Mouse (Mus musculus) embryonic facial prominence, embryonic 14.5 days (tissue): ENCODE measurements around the gene Tcf7l2. TPM values are rescaled to one million over a fixed set of nuclear protein-coding genes. Genes with fewer than 3 reads are reported as not detected.

Source experiments
- ATAC-seq: fragments of 200-750 bp; cut with Nextera tagmentation; 2 replicates; pipeline ENCODE4 v1.8.0; 2017; ENCODE audit warnings: low read depth, moderate number of reproducible peaks, moderate TSS enrichment
- DNase-seq: peaks from one replicate; pipeline ENCODE4 v3.0.0-alpha.2; 2015; ENCODE audit warnings: low spot score
- H3K27ac ChIP-seq: fragments of 300-500 bp; sonication (generic); replicated peaks from 2 replicates; pipeline ENCODE4 v1.5.1; 2014; ENCODE audit warnings: low read depth, mild to moderate bottlenecking, low read length, moderate library complexity
- H3K27me3 ChIP-seq: fragments of 300-500 bp; sonication (generic); replicated peaks from 2 replicates; pipeline ENCODE4 v1.6.1; 2014; ENCODE audit warnings: low read length; ENCODE audit not compliant: control insufficient read depth, insufficient read depth
- H3K36me3 ChIP-seq: fragments of 300-500 bp; sonication (generic); 2 replicates; pipeline ENCODE4 v1.6.1; 2014; ENCODE audit warnings: low read length, mixed read lengths; ENCODE audit not compliant: control insufficient read depth, insufficient read depth
- H3K4me1 ChIP-seq: fragments of 300-500 bp; sonication (generic); 2 replicates; pipeline ENCODE4 v1.6.1; 2014; ENCODE audit warnings: antibody characterized with exemption, low read length; ENCODE audit not compliant: control insufficient read depth, insufficient read depth
- H3K4me2 ChIP-seq: fragments of 300-500 bp; sonication (generic); 2 replicates; pipeline ENCODE4 v1.6.1; 2014; ENCODE audit warnings: low read depth, mild to moderate bottlenecking, low read length, moderate library complexity, mixed read lengths
- H3K4me3 ChIP-seq: fragments of 300-500 bp; sonication (generic); 2 replicates; pipeline ENCODE4 v1.5.1; 2014; ENCODE audit warnings: low read depth, mild to moderate bottlenecking, low read length
- H3K9ac ChIP-seq: fragments of 300-500 bp; sonication (generic); 2 replicates; pipeline ENCODE4 v1.6.1; 2014; ENCODE audit warnings: low read depth, mild to moderate bottlenecking, low read length, moderate library complexity, mixed read lengths
- H3K9me3 ChIP-seq: fragments of 300-500 bp; sonication (generic); 2 replicates; pipeline ENCODE4 v1.6.1; 2016; ENCODE audit warnings: low read length; ENCODE audit not compliant: control insufficient read depth
- WGBS: fragments of 180-500 bp; shearing (Covaris S2); extraction: QIAGEN DNeasy Blood & Tissue Kit; methylation state at CpG from one replicate; pipeline ENCODE4 v1.1.7; 2014; 5-methylcytosine and 5-hydroxymethylcytosine counted together
- polyA plus RNA-seq: library from polyadenylated mRNA; unstranded; fragments of >200 nt; fragmentation: Nextera tagmentation; extraction: Ambion mirVana; gene quantifications from 2 replicates; pipeline ENCODE4 v1.2.1, GENCODE M21; 2014

The Tcf7l2 gene
- polyA plus RNA-seq, 1 experiment from 2014 or later: 106 TPM

DNA sequence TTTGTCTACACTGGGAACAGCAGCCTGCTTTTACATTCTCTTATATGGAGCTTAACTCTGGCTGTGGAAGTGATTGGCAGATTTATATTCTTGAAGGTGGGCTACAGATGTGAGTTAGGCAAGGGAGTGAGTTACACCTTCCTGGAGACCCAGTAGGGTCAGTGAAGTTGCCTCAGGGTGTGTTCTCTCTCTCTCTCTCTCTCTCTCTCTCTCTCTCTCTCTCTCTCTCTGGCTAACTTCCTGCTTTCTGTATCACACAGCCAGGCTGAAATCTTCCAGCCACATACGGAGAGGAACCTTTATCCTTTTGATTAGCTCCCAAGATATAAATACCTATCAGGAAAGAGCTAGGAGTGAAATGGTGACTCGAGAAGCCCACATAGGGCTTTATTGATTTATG is 26.0 kb downstream of the Tcf7l2 start:
- ATAC-seq: no peak
- H3K4me1 ChIP-seq: peaks cover 44% of the 10 kb centered on the region
- WGBS: 28% methylated on average over 2 of the region's 2 CpGs

GRCm38 (mm10) chr19:55768246-55768645 is 26.6 kb downstream of the Tcf7l2 start:
- Histone ChIP-seq H3K9me3 (no peaks in the 10 kb centered on the region), H3K9ac (no peak overlapping the region), H3K27me3 (no peaks in the 10 kb centered on the region), H3K36me3 (peaks cover 3% of the 10 kb centered on the region; the same call in 1 of the 2 replicates), H3K4me3 (no peak overlapping the region), H3K4me2 (peak overlapping the region; percentile 26; the same call in 1 of the 2 replicates), H3K27ac (peak overlapping the region; percentile 72), H3K4me1 (peaks cover 50% of the 10 kb centered on the region)
- ATAC-seq (no peak), DNase-seq (no peak)
- 28% methylated on average over 11 of the region's 11 CpGs for WGBS

More for the DNA sequence above, 26.0 kb downstream of the Tcf7l2 start:
- Histone ChIP-seq H3K9ac (no peak overlapping the region), H3K4me3 (no peak overlapping the region), H3K4me2 (peak overlapping the region; percentile 26; the same call in 1 of the 2 replicates), H3K27ac (peak overlapping the region; percentile 72), H3K27me3 (no peaks in the 10 kb centered on the region), H3K36me3 (peaks cover 5% of the 10 kb centered on the region; the same call in 1 of the 2 replicates), H3K9me3 (no peaks in the 10 kb centered on the region)
- DNase-seq: no peak

GRCm38 (mm10) chr19:55768889-55769288 is 27.3 kb downstream of the Tcf7l2 start:
- H3K4me3 ChIP-seq: no peak overlapping the region
- H3K27ac ChIP-seq: peak overlapping the region; percentile 72; the same call in 1 of the 2 replicates
- H3K9ac ChIP-seq: no peak overlapping the region
- 43% methylated on average over 11 of the region's 11 CpGs for WGBS
- peak; percentile 50 for DNase-seq
- no peak for ATAC-seq
- no peaks in the 10 kb centered on the region for H3K9me3 ChIP-seq
- peak overlapping the region; percentile 26; the same call in 1 of the 2 replicates for H3K4me2 ChIP-seq
- H3K27me3 ChIP-seq: no peaks in the 10 kb centered on the region
- peaks cover 54% of the 10 kb centered on the region for H3K4me1 ChIP-seq
- peaks cover 3% of the 10 kb centered on the region; the same call in 1 of the 2 replicates for H3K36me3 ChIP-seq

- H3K27me3 ChIP-seq: no peaks in the 10 kb centered on the region
- no peaks in the 10 kb centered on the region for H3K9me3 ChIP-seq
- 49% methylated on average over 4 of the region's 4 CpGs for WGBS
- peaks cover 36% of the 10 kb centered on the region for H3K4me1 ChIP-seq
- H3K4me3 ChIP-seq: no peak overlapping the region
- H3K27ac ChIP-seq: peak overlapping the region; percentile 24; the same call in 1 of the 2 replicates
- ATAC-seq (no peak), DNase-seq (peak; percentile 54)
- no peak overlapping the region for H3K9ac ChIP-seq
- no peaks in the 10 kb centered on the region; the same call in 1 of the 2 replicates for H3K36me3 ChIP-seq
- no peak overlapping the region for H3K4me2 ChIP-seq
Measured at GRCm38 (mm10) chr19:55774334-55774733, 32.7 kb downstream of the Tcf7l2 start.

DNA sequence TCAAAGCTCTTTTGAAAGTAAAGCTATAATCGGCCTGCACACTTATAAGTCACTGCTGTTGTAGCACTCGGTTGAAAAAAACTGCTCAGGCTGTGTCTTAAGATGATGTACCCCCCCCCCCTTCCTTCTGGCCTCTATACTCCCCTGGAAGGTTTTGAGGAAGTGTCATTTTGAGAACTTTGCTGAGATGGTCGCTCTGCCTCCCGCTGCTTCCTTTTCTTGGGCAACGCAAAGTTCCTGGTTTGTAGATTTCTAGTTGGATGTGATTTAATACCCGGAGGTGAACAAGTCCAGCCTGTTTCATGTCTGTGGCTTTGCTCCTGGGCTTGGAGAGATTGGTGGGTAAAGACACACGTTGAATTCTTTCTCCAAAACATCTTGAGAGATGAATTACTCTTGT is 33.2 kb downstream of the Tcf7l2 start:
- no peak; the same call in 1 of the 2 replicates for ATAC-seq
- Histone ChIP-seq H3K4me3 (no peak overlapping the region), H3K9me3 (no peaks in the 10 kb centered on the region), H3K27ac (peak overlapping the region; percentile 24), H3K36me3 (no peaks in the 10 kb centered on the region; the same call in 1 of the 2 replicates), H3K9ac (no peak overlapping the region), H3K27me3 (no peaks in the 10 kb centered on the region), H3K4me2 (no peak overlapping the region), H3K4me1 (peaks cover 31% of the 10 kb centered on the region)
- no peak for DNase-seq
- 65% methylated on average over 7 of the region's 7 CpGs for WGBS

DNA sequence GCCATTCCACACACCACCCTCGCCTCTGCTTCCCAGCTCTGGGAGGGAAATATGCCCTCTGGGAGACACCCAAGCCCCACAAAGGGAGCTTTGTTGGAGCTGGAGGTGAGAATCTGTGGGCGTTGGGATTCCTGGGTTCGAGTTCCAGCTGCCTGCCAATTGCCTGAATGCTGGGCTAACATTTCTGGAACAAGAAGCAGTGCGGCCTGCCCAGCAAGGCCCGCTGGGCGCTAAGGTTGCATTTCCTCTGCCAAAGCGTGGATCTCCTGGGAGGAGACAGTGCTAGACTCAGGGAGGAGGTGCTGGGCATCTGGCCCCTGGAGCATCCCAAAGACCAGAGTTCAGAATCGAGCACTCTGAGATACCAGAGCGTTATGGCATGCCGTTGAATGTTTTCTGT is 38.3 kb downstream of the Tcf7l2 start:
- peak; percentile 52 for DNase-seq
- H3K36me3 ChIP-seq: no peaks in the 10 kb centered on the region
- no peak overlapping the region for H3K27ac ChIP-seq
- H3K9me3 ChIP-seq: no peaks in the 10 kb centered on the region
- no peaks in the 10 kb centered on the region for H3K27me3 ChIP-seq
- H3K4me2 ChIP-seq: no peak overlapping the region
- no peak overlapping the region for H3K4me3 ChIP-seq
- no peak overlapping the region for H3K9ac ChIP-seq
- ATAC-seq: no peak
- 55% methylated on average over 10 of the region's 10 CpGs for WGBS
- H3K4me1 ChIP-seq: peaks cover 21% of the 10 kb centered on the region

- WGBS: 77% methylated on average over 10 of the region's 10 CpGs
- Histone ChIP-seq H3K9ac (no peak overlapping the region), H3K9me3 (no peaks in the 10 kb centered on the region), H3K27ac (no peak overlapping the region), H3K4me2 (no peak overlapping the region), H3K27me3 (no peaks in the 10 kb centered on the region), H3K36me3 (no peaks in the 10 kb centered on the region), H3K4me3 (no peak overlapping the region), H3K4me1 (peaks cover 21% of the 10 kb centered on the region)
- DNase-seq: no peak
- ATAC-seq: no peak
Measured at GRCm38 (mm10) chr19:55781087-55781486, 39.5 kb downstream of the Tcf7l2 start.

DNA sequence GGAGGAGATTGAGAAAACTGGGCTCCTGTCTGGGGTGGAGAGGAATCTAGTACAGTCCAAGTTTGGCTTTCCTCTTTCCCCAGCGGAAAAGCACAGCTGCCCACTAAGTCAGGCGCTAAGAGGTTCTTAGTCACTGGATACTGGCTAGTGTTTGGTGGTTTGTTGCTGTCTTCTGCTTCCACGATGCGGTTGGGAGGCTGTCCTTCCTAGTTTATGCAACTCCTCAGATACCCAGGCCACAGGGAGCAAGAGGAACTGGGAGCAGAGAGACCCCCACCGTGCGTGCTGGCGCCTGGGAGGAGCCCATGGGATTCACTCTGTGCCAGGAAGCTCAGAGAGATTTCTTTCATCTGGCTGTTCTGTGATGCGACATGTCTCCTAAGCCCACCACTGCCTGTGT is 40.1 kb downstream of the Tcf7l2 start:
- no peak for DNase-seq
- Histone ChIP-seq H3K36me3 (no peaks in the 10 kb centered on the region), H3K4me3 (no peak overlapping the region), H3K9me3 (no peaks in the 10 kb centered on the region), H3K4me2 (no peak overlapping the region), H3K27ac (no peak overlapping the region), H3K4me1 (peaks cover 21% of the 10 kb centered on the region), H3K9ac (no peak overlapping the region), H3K27me3 (no peaks in the 10 kb centered on the region)
- peak; percentile 27; the same call in 1 of the 2 replicates for ATAC-seq
- WGBS: 43% methylated on average over 8 of the region's 8 CpGs

- no peak overlapping the region for H3K4me3 ChIP-seq
- no peaks in the 10 kb centered on the region for H3K27me3 ChIP-seq
- H3K4me2 ChIP-seq: no peak overlapping the region
- no peaks in the 10 kb centered on the region for H3K9me3 ChIP-seq
- DNase-seq (no peak), ATAC-seq (no peak)
- no peak overlapping the region for H3K9ac ChIP-seq
- no peak overlapping the region for H3K27ac ChIP-seq
- no peaks in the 10 kb centered on the region for H3K36me3 ChIP-seq
- peaks cover 20% of the 10 kb centered on the region; the same call in 1 of the 2 replicates for H3K4me1 ChIP-seq
- WGBS: 89% methylated on average over 21 of the region's 21 CpGs
Measured at GRCm38 (mm10) chr19:55784796-55785418, 43.3 kb downstream of the Tcf7l2 start.
